Mouse (Mus musculus): Measurements from ENCODE around the gene Enoph1. TPM values are rescaled to one million over a fixed set of nuclear protein-coding genes. Genes with fewer than 3 reads are reported as not detected.

Enoph1 gene
- 40.1 and 40.4 TPM in 2 replicates for polyA plus RNA-seq (2016; fragmentation: Nextera tagmentation; extraction: Ambion mirVana)

- peak within 1 kb of the TSS; percentile 98 for H3K4me2 ChIP-seq (replicated peaks)
- peaks cover 26% of the 10 kb centered on the region for H3K4me1 ChIP-seq
- H3K9ac ChIP-seq = peak within 1 kb of the TSS; percentile 100
- H3K9me3 ChIP-seq = no peaks in the 10 kb centered on the region
- WGBS = under 1% methylated on average over 57 of the region's 57 CpGs
- no peaks in the 10 kb centered on the region for H3K27me3 ChIP-seq (replicated peaks)
- peaks cover 17% of the 10 kb centered on the region for H3K36me3 ChIP-seq
- ATAC-seq (ENCODE audit: low FRiP score, low read depth) = peak; percentile 89
- peak within 1 kb of the TSS; percentile 78 for H3K4me3 ChIP-seq
- peak within 1 kb of the TSS; percentile 92 for H3K27ac ChIP-seq
Measured at GRCm38 (mm10) chr5:100039602-100040142, at the start of gene Enoph1, which contains the start of gene Hnrnpdl. Gene Enoph1 (plus strand): TSS chr5:100039985. Gene Hnrnpdl (minus strand): TSS chr5:100039664.

DNA sequence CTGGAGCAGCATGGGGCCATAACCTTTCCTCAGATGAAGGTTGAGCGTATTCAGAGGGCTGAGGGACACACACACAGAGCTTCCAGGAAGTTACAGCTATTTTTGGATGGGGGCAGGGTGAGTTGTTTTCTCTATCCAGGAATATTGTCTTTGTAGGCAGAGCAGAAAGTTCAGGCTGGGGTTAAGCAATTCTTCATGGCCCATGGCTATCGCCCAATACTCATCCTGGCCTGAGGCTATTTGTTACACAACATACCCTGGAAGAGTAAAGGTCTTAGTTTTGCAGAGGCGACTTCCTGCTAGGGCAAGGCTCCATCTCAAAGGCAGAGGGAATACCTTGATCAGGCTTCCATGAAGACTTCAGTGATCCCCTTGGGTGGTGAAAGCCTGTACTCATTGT is 45.6 kb upstream of the Enoph1 start:
- Histone ChIP-seq H3K27ac (no peak overlapping the region), H3K36me3 (no peaks in the 10 kb centered on the region), H3K4me2 (replicated peaks) (no peak overlapping the region), H3K9me3 (0 out of 2 replicates have a peak, but pooled peaks cover 4% of the 10 kb centered on the region), H3K27me3 (replicated peaks) (no peaks in the 10 kb centered on the region), H3K4me1 (no peaks in the 10 kb centered on the region), H3K4me3 (no peak overlapping the region), H3K9ac (no peak overlapping the region)
- 83% methylated on average over 3 of the region's 3 CpGs for WGBS
- no peak for ATAC-seq (ENCODE audit: low FRiP score, low read depth)

DNA sequence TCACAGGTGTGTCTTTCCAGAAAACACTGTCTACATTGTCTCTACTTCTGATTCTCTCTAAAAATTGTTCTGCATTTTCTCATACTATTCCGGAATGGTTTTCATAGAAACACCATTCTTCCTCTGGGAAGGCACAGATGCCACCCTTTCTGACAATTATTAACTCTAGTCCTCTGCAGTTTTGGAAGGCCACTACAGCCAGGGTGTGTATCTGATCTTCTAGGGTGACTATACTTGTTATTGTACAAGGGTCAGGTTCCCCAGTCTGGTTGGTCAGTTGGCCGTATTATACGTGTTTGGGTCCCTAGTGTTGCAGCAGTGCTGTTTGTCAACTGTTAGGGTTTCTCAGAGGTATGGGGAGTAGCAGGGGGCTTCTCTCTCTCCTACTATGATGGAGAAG is 45.1 kb upstream of the Enoph1 start:
- Histone ChIP-seq H3K4me2 (replicated peaks) (no peak overlapping the region), H3K36me3 (no peaks in the 10 kb centered on the region), H3K9ac (no peak overlapping the region), H3K27me3 (replicated peaks) (no peaks in the 10 kb centered on the region), H3K4me3 (no peak overlapping the region), H3K27ac (no peak overlapping the region), H3K9me3 (0 out of 2 replicates have a peak, but pooled peaks cover 4% of the 10 kb centered on the region), H3K4me1 (no peaks in the 10 kb centered on the region)
- no peak for ATAC-seq (ENCODE audit: low FRiP score, low read depth)
- 95% methylated on average over 3 of the region's 3 CpGs for WGBS

- Histone ChIP-seq H3K36me3 (no peaks in the 10 kb centered on the region), H3K9me3 (0 out of 2 replicates have a peak, but pooled peaks cover 4% of the 10 kb centered on the region), H3K4me1 (0 out of 2 replicates have a peak, but pooled peaks cover 5% of the 10 kb centered on the region), H3K27me3 (replicated peaks) (no peaks in the 10 kb centered on the region), H3K9ac (no peak overlapping the region), H3K4me3 (no peak overlapping the region), H3K4me2 (replicated peaks) (no peak overlapping the region), H3K27ac (no peak overlapping the region)
- ATAC-seq (ENCODE audit: low FRiP score, low read depth) = no peak
- 90% methylated on average over 7 of the region's 7 CpGs for WGBS
Measured at GRCm38 (mm10) chr5:100000048-100000447, 39.7 kb upstream of the Enoph1 start.

- Histone ChIP-seq H3K27ac (no peak overlapping the region), H3K9ac (no peak overlapping the region), H3K4me3 (no peak overlapping the region), H3K4me1 (0 out of 2 replicates have a peak, but pooled peaks cover 5% of the 10 kb centered on the region), H3K27me3 (replicated peaks) (no peaks in the 10 kb centered on the region), H3K9me3 (0 out of 2 replicates have a peak, but pooled peaks cover 3% of the 10 kb centered on the region), H3K4me2 (replicated peaks) (no peak overlapping the region), H3K36me3 (no peaks in the 10 kb centered on the region)
- no peak for ATAC-seq (ENCODE audit: low FRiP score, low read depth)
- WGBS = 50% methylated on average over 7 of the region's 8 CpGs
Measured at GRCm38 (mm10) chr5:100000500-100000899, 39.3 kb upstream of the Enoph1 start.

DNA sequence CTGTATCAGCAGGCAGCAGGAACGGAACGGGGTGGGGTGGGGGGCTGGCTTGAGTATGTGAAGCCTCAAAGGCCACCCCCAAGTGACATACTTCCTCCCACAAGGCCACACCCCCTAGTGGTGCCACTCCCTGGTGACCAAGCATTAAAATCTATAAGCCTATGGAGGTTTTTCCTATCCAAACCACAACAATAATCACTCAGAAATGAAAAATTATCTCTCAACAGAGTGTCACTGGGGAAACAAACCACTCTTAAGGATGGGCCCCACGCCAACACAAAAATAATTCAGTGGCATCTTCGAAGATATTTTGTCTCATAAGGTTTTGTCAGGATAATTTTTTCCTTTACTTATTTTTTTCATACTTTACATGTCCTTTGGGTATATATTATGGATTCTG is 35.9 kb upstream of the Enoph1 start:
- Histone ChIP-seq H3K4me2 (replicated peaks) (no peak overlapping the region), H3K27ac (no peak overlapping the region), H3K4me1 (0 out of 2 replicates have a peak, but pooled peaks cover 5% of the 10 kb centered on the region), H3K27me3 (replicated peaks) (no peaks in the 10 kb centered on the region), H3K9ac (no peak overlapping the region), H3K4me3 (no peak overlapping the region), H3K9me3 (no peaks in the 10 kb centered on the region), H3K36me3 (no peaks in the 10 kb centered on the region)
- WGBS = 88% methylated on average over 4 of the region's 4 CpGs
- no peak for ATAC-seq (ENCODE audit: low FRiP score, low read depth)

- WGBS = 71% methylated on average over 3 of the region's 3 CpGs
Measured at GRCm38 (mm10) chr5:100005431-100005830, 34.4 kb upstream of the Enoph1 start.

GRCm38 (mm10) chr5:100005896-100006295 is 33.9 kb upstream of the Enoph1 start:
- H3K4me3 ChIP-seq = no peak overlapping the region
- WGBS = 85% methylated on average over 6 of the region's 6 CpGs
- H3K36me3 ChIP-seq = no peaks in the 10 kb centered on the region
- H3K27me3 ChIP-seq (replicated peaks) = no peaks in the 10 kb centered on the region
- no peak overlapping the region for H3K4me2 ChIP-seq (replicated peaks)
- H3K9me3 ChIP-seq = no peaks in the 10 kb centered on the region
- H3K4me1 ChIP-seq = no peaks in the 10 kb centered on the region
- H3K27ac ChIP-seq = no peak overlapping the region
- no peak overlapping the region for H3K9ac ChIP-seq
- no peak for ATAC-seq (ENCODE audit: low FRiP score, low read depth)

More at GRCm38 (mm10) chr5:100005431-100005830, 34.4 kb upstream of the Enoph1 start:
- no peak overlapping the region for H3K9ac ChIP-seq
- no peak overlapping the region for H3K4me2 ChIP-seq (replicated peaks)
- H3K36me3 ChIP-seq = no peaks in the 10 kb centered on the region
- no peak overlapping the region for H3K4me3 ChIP-seq
- no peak for ATAC-seq (ENCODE audit: low FRiP score, low read depth)
- 0 out of 2 replicates have a peak, but pooled peaks cover under 1% of the 10 kb centered on the region for H3K4me1 ChIP-seq
- no peaks in the 10 kb centered on the region for H3K9me3 ChIP-seq
- H3K27ac ChIP-seq = no peak overlapping the region
- no peaks in the 10 kb centered on the region for H3K27me3 ChIP-seq (replicated peaks)

GRCm38 (mm10) chr5:100006324-100007039 is 33.3 kb upstream of the Enoph1 start:
- H3K4me2 ChIP-seq (replicated peaks) = no peak overlapping the region
- no peak overlapping the region for H3K27ac ChIP-seq
- 86% methylated on average over 4 of the region's 4 CpGs for WGBS

GRCm38 (mm10) chr5:100007040-100007375 is 32.8 kb upstream of the Enoph1 start:
- Histone ChIP-seq H3K4me3 (no peak overlapping the region), H3K36me3 (no peaks in the 10 kb centered on the region), H3K27me3 (replicated peaks) (no peaks in the 10 kb centered on the region), H3K27ac (no peak overlapping the region), H3K9me3 (no peaks in the 10 kb centered on the region), H3K4me1 (no peaks in the 10 kb centered on the region), H3K4me2 (replicated peaks) (no peak overlapping the region), H3K9ac (no peak overlapping the region)
- 81% methylated on average over 4 of the region's 4 CpGs for WGBS
- no peak for ATAC-seq (ENCODE audit: low FRiP score, low read depth)

More at GRCm38 (mm10) chr5:100006324-100007039, 33.3 kb upstream of the Enoph1 start:
- H3K4me1 ChIP-seq = no peaks in the 10 kb centered on the region
- no peaks in the 10 kb centered on the region for H3K36me3 ChIP-seq
- H3K27me3 ChIP-seq (replicated peaks) = no peaks in the 10 kb centered on the region
- no peaks in the 10 kb centered on the region for H3K9me3 ChIP-seq
- no peak overlapping the region for H3K9ac ChIP-seq
- ATAC-seq (ENCODE audit: low FRiP score, low read depth) = no peak
- no peak overlapping the region for H3K4me3 ChIP-seq

- Histone ChIP-seq H3K27me3 (replicated peaks) (no peaks in the 10 kb centered on the region), H3K9me3 (no peaks in the 10 kb centered on the region), H3K9ac (no peak overlapping the region), H3K4me2 (replicated peaks) (no peak overlapping the region), H3K27ac (no peak overlapping the region), H3K4me3 (no peak overlapping the region), H3K4me1 (no peaks in the 10 kb centered on the region), H3K36me3 (no peaks in the 10 kb centered on the region)
- ATAC-seq (ENCODE audit: low FRiP score, low read depth) = no peak
- WGBS = 68% methylated on average over 3 of the region's 3 CpGs
Measured at GRCm38 (mm10) chr5:100008485-100008884, 31.3 kb upstream of the Enoph1 start.

- WGBS = 87% methylated on average over 9 of the region's 9 CpGs
- Histone ChIP-seq H3K27ac (no peak overlapping the region), H3K4me1 (no peaks in the 10 kb centered on the region), H3K9ac (no peak overlapping the region), H3K36me3 (no peaks in the 10 kb centered on the region), H3K4me3 (no peak overlapping the region), H3K27me3 (replicated peaks) (no peaks in the 10 kb centered on the region), H3K4me2 (replicated peaks) (no peak overlapping the region), H3K9me3 (no peaks in the 10 kb centered on the region)
- ATAC-seq (ENCODE audit: low FRiP score, low read depth) = no peak
Measured at GRCm38 (mm10) chr5:100012599-100012998, 27.2 kb upstream of the Enoph1 start.

Measured in neural tube, embryonic 12.5 days (tissue).